Mouse (Mus musculus) liver, embryonic 12.5 days (tissue): Measurements from ENCODE around the gene Sh3gl2. TPM values are rescaled to one million over a fixed set of nuclear protein-coding genes. Genes with fewer than 3 reads are reported as not detected.

Experiments used
- ATAC-seq: fragments of 200-750 bp; cut with Nextera tagmentation; 2 replicates; pipeline ENCODE4 v1.8.0; 2017; ENCODE audit warnings: moderate number of reproducible peaks, mild to moderate bottlenecking, moderate library complexity
- H3K27ac ChIP-seq: fragments of 300-500 bp; sonication (generic); 2 replicates; pipeline ENCODE4 v1.5.1; 2016; ENCODE audit warnings: mild to moderate bottlenecking
- H3K27me3 ChIP-seq: fragments of 300-500 bp; sonication (generic); replicated peaks from 2 replicates; pipeline ENCODE4 v1.6.1; 2016; ENCODE audit warnings: mild to moderate bottlenecking, moderate library complexity
- H3K36me3 ChIP-seq: fragments of 300-500 bp; sonication (generic); 2 replicates; pipeline ENCODE4 v1.6.1; 2016; ENCODE audit warnings: mild to moderate bottlenecking, moderate library complexity
- H3K4me1 ChIP-seq: fragments of 300-500 bp; sonication (generic); 2 replicates; pipeline ENCODE4 v1.6.1; 2016
- H3K4me2 ChIP-seq: fragments of 300-500 bp; sonication (generic); 2 replicates; pipeline ENCODE4 v1.6.1; 2016; ENCODE audit warnings: mild to moderate bottlenecking, moderate library complexity
- H3K4me3 ChIP-seq: fragments of 300-500 bp; sonication (generic); 2 replicates; pipeline ENCODE4 v1.5.1; 2016; ENCODE audit warnings: mild to moderate bottlenecking, moderate library complexity
- H3K9ac ChIP-seq: fragments of 300-500 bp; sonication (generic); 2 replicates; pipeline ENCODE4 v1.6.1; 2016; ENCODE audit warnings: mild to moderate bottlenecking, moderate library complexity
- H3K9me3 ChIP-seq: fragments of 300-500 bp; sonication (generic); replicated peaks from 2 replicates; pipeline ENCODE4 v1.6.1; 2016; ENCODE audit warnings: mild to moderate bottlenecking, moderate library complexity
- WGBS: fragments of 180-500 bp; shearing (Covaris S2); methylation state at CpG from one replicate; pipeline ENCODE4 v1.1.7; 2016; ENCODE audit not compliant: insufficient replicate concordance; 5-methylcytosine and 5-hydroxymethylcytosine counted together
- polyA plus RNA-seq: library from polyadenylated mRNA; unstranded; fragments of >200 nt; fragmentation: Nextera tagmentation; extraction: Ambion mirVana; gene quantifications from 2 replicates; pipeline ENCODE4 v1.2.1, GENCODE M21; 2016

The Sh3gl2 gene
- polyA plus RNA-seq, 1 experiment from 2014 or later = 0.17 TPM

DNA sequence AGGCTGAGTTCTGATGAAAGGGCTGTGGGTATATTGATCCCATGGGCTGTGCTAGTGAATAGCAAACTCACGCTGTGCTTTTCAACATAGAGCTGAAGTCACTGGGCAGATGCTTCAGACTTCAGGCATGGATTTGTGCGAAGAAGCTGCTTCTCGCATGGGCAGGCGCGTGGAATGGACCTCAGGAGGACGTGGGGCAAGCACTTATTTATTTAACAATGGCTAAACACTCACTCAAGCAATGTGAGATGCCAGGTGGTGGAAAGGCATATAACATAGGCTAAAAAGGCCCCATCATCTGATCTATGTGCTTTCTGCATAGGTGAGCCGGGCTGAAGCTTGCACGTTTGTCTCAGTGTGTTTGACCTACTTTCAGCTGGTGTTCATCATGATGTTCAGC is 193.8 kb downstream of the Sh3gl2 start:
- Histone ChIP-seq H3K9me3 (no peaks in the 10 kb centered on the region), H3K27ac (no peak overlapping the region), H3K4me2 (no peak overlapping the region), H3K9ac (no peak overlapping the region), H3K36me3 (no peaks in the 10 kb centered on the region), H3K27me3 (no peaks in the 10 kb centered on the region), H3K4me1 (no peaks in the 10 kb centered on the region), H3K4me3 (no peak overlapping the region)
- 66% methylated on average over 8 of the region's 8 CpGs for WGBS
- no peak for ATAC-seq

DNA sequence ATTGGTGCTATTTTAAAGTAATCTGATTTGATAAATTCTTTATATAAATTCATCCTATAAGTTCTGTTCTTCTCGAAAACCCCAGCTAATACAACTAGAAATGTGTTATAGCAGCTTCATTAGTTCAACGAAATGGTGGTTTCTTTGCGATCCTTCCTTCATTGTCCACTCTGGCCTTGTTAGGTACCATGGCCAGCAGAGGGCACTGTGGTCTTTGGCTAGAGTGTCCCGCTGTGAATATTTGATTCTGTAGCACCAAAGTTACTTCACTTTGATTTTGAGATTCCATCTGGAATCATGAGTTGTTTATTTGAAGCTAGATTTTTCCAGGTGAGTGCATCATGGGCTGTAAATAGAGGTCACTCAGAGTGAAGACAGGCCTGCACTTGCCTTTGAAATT is 197.9 kb downstream of the Sh3gl2 start:
- ATAC-seq = no peak
- H3K27me3 ChIP-seq = no peaks in the 10 kb centered on the region
- WGBS = 34% methylated on average over 4 of the region's 4 CpGs
- no peak overlapping the region for H3K4me2 ChIP-seq
- no peak overlapping the region for H3K9ac ChIP-seq
- no peaks in the 10 kb centered on the region for H3K36me3 ChIP-seq
- H3K9me3 ChIP-seq = no peaks in the 10 kb centered on the region
- no peaks in the 10 kb centered on the region for H3K4me1 ChIP-seq
- H3K27ac ChIP-seq = no peak overlapping the region
- H3K4me3 ChIP-seq = no peak overlapping the region

DNA sequence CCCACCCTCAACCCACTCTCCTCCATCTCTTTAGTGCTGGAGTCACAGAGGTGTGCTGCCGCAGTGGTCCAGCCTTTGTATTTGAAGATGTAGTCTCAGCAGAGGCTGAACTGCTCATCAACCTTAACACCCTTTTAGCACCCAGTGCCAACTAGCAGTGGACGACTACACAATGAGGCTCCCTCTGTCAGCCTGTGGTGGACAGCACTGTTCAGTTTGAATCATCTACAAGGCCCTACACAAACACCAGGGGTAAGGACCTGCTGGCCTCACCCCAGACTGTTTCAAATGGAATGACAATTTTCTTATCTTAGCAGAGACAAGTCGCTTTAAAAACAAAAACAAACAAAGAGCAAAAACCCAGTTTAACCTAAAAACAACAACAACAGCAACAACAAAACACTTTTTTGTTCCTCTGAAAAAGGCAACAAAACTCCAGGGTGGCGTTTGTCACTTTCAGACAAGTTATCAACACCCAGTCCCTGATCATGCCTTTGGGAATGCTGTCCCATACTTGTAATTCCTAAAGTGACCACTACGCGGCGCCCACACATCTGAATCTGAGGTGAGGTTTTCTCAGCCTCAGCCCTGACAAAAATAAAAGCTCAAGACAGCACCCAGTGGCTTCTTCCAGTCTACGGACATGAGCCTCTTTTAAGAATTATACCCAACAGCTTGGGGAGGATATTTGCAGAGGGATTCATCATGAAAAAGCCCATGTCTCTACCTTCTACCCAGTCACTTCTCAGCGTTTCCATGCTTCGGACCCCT is 199.7 kb downstream of the Sh3gl2 start:
- WGBS = 37% methylated on average over 10 of the region's 10 CpGs
- Histone ChIP-seq H3K4me1 (no peaks in the 10 kb centered on the region), H3K27ac (no peak overlapping the region)

DNA sequence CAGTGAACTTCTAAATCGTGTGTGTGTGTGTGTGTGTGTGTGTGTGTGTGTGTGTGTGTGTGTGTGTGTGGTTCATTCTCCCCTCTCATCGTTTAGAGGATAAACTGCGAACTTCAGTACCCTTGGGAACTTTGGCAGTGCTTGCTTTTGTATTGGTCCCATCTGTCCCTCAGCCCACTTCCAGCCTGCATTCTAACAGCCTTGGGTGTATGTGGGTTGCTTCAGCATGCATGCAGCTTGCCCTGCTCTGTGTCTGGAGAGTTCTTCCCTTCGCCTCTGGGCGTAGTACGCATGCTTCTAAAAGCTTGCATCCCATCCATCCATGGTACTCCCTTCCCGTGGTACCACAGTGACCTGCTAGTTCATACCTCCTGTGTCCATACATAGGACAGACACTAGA is 200.3 kb downstream of the Sh3gl2 start:
- ATAC-seq = no peak
- Histone ChIP-seq H3K27me3 (no peaks in the 10 kb centered on the region), H3K4me2 (no peak overlapping the region), H3K27ac (no peak overlapping the region), H3K9ac (no peak overlapping the region), H3K36me3 (no peaks in the 10 kb centered on the region), H3K9me3 (no peaks in the 10 kb centered on the region), H3K4me1 (no peaks in the 10 kb centered on the region), H3K4me3 (no peak overlapping the region)
- 66% methylated on average over 7 of the region's 7 CpGs for WGBS

More for the DNA sequence above, 199.7 kb downstream of the Sh3gl2 start:
- H3K4me2 ChIP-seq = no peak overlapping the region
- no peaks in the 10 kb centered on the region for H3K27me3 ChIP-seq
- no peaks in the 10 kb centered on the region for H3K9me3 ChIP-seq
- H3K36me3 ChIP-seq = no peaks in the 10 kb centered on the region
- H3K9ac ChIP-seq = no peak overlapping the region
- H3K4me3 ChIP-seq = no peak overlapping the region
- no peak for ATAC-seq

DNA sequence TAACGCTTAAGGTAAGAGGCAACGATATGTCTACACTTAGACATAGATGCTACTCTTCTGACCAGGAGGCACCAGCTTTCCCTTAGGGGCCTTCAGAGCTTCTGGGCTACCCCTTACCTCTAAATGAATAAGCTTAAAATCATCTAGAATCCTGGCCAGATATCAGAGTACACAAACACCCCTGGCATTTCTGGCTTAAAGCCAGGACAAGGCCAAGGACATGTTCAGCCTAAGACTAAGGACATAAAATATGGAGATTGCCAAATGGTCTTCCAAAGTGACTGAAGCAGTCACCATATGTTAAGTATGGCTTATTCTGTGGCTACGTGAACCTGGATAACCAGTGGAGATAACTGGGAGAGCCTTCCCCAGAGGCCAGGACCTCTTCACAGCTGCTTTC is 211.5 kb downstream of the Sh3gl2 start:
- 80% methylated on average over 3 of the region's 3 CpGs for whole genome bisulfite sequencing
- Histone ChIP-seq H3K9ac (no peak overlapping the region), H3K4me3 (no peak overlapping the region), H3K4me2 (no peak overlapping the region), H3K27me3 (no peaks in the 10 kb centered on the region), H3K4me1 (no peaks in the 10 kb centered on the region), H3K36me3 (no peaks in the 10 kb centered on the region), H3K27ac (no peak overlapping the region), H3K9me3 (0 out of 2 replicates have a peak, but pooled peaks cover 4% of the 10 kb centered on the region)
- ATAC-seq = no peak

DNA sequence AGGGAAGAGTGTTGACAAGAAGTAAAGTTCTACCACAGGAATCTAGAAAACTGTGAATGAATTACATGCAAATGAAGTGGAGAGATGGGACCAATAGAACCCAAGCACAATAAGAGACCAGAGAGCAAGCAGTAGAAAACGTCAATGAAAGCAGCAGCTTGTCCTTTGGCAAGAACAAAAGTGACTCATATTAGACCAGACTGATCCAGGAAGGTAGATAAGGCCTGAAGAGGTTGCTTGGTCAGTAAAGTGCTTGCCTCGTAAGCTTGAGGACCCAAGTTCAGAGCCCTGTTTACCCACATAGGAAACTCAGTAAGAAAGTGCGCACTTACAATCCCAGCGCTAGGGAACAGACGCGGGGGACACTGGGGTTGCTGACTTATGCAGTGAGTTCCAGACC is 215.5 kb downstream of the Sh3gl2 start:
- Histone ChIP-seq H3K4me2 (no peak overlapping the region), H3K9ac (no peak overlapping the region), H3K4me3 (no peak overlapping the region), H3K9me3 (0 out of 2 replicates have a peak, but pooled peaks cover 4% of the 10 kb centered on the region), H3K27me3 (no peaks in the 10 kb centered on the region), H3K4me1 (no peaks in the 10 kb centered on the region), H3K36me3 (no peaks in the 10 kb centered on the region), H3K27ac (no peak overlapping the region)
- 67% methylated on average over 6 of the region's 6 CpGs for WGBS
- ATAC-seq = no peak

DNA sequence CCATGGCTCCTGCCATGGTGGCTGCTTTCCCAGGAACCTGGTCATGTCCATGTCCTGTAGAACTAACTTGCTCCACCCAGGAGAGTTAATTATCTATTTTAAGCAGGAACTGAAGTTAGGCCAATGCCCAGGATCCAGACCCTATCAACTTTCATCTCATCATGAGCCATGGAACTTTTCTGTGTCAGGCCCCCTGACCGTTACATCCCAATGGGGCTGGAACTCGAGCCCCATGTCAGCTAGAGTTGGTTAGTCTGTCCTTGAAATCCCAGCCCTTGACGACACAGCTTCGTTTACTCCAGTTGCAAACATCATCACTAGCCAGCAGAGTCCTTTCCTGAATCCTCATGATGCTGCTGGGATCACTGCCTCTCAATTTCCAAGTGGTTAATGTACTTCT is 221.3 kb downstream of the Sh3gl2 start:
- H3K9ac ChIP-seq = no peak overlapping the region
- no peak overlapping the region for H3K27ac ChIP-seq
- 62% methylated on average over 4 of the region's 4 CpGs for WGBS

DNA sequence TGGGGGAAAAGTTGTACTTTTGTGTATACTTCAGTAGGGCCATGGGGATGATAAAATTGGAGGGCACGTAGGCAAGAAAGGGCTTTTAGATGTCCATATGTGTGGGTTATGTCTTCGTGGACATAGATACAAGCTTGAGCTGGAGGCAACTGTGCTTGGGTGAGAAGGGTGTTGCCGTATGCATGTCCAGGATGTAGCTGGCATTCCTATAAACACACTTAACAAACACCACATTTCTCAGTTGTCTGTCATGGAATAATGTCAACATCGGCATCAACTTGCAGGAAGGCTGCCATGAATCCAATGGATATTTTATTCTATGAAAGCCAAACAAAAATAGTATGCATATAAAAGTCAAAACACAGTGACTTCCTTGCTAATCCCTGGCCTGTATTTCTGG is 227.9 kb downstream of the Sh3gl2 start:
- Histone ChIP-seq H3K36me3 (no peaks in the 10 kb centered on the region), H3K9ac (no peak overlapping the region), H3K27me3 (no peaks in the 10 kb centered on the region), H3K27ac (no peak overlapping the region), H3K4me1 (no peaks in the 10 kb centered on the region), H3K9me3 (no peaks in the 10 kb centered on the region), H3K4me3 (no peak overlapping the region), H3K4me2 (no peak overlapping the region)
- 63% methylated on average over 4 of the region's 4 CpGs for WGBS
- no peak for ATAC-seq

More for the DNA sequence above, 221.3 kb downstream of the Sh3gl2 start:
- Histone ChIP-seq H3K27me3 (no peaks in the 10 kb centered on the region), H3K4me2 (no peak overlapping the region), H3K36me3 (no peaks in the 10 kb centered on the region), H3K4me1 (no peaks in the 10 kb centered on the region), H3K4me3 (no peak overlapping the region), H3K9me3 (no peaks in the 10 kb centered on the region)
- no peak for ATAC-seq

DNA sequence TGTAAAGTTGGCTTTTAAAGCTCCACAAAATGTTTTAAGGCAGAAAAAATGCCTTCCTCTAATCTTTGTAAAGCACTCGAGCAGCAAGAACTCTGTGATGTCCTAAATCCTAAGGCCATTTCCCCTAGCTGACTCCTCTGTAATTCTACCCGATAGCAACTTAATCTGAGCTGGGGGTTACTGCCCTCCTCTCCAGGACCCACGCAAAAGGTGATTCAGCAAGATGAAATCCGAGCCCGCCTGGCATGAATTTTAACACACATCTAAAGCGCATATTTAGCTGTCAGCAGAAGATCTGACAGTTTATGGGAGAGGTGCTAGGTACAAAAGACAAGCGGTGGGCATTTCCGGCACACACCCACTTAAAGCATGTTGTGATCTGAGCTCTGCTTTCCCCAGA is 229.8 kb downstream of the Sh3gl2 start:
- no peak overlapping the region for H3K4me3 ChIP-seq
- no peaks in the 10 kb centered on the region for H3K9me3 ChIP-seq
- WGBS = 49% methylated on average over 8 of the region's 8 CpGs
- H3K4me2 ChIP-seq = no peak overlapping the region
- ATAC-seq = no peak
- H3K9ac ChIP-seq = no peak overlapping the region
- H3K36me3 ChIP-seq = no peaks in the 10 kb centered on the region
- H3K27me3 ChIP-seq = no peaks in the 10 kb centered on the region
- no peak overlapping the region for H3K27ac ChIP-seq
- no peaks in the 10 kb centered on the region for H3K4me1 ChIP-seq

DNA sequence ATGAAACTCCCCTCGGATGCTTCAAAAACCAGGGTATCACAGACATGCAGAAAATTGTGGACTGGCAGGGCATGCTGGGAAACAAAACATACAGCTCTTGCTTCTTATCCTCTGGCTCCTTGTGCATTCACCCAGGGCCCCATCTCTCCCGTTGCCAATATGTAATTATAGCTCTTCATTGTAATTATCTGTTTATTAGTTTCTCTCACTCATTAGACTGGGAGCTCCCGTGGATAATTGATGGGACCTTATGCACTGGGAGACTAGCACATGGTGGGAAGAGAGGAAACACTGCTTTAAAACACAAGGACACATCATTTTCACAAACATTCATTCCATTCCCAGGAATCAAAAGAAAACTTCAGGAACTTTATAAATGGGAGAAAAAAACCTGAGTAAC is 233.9 kb downstream of the Sh3gl2 start:
- Histone ChIP-seq H3K4me3 (no peak overlapping the region), H3K36me3 (no peaks in the 10 kb centered on the region), H3K27me3 (no peaks in the 10 kb centered on the region), H3K9ac (no peak overlapping the region), H3K4me1 (no peaks in the 10 kb centered on the region), H3K9me3 (no peaks in the 10 kb centered on the region), H3K27ac (no peak overlapping the region), H3K4me2 (no peak overlapping the region)
- ATAC-seq = no peak
- WGBS = 56% methylated on average over 3 of the region's 3 CpGs

DNA sequence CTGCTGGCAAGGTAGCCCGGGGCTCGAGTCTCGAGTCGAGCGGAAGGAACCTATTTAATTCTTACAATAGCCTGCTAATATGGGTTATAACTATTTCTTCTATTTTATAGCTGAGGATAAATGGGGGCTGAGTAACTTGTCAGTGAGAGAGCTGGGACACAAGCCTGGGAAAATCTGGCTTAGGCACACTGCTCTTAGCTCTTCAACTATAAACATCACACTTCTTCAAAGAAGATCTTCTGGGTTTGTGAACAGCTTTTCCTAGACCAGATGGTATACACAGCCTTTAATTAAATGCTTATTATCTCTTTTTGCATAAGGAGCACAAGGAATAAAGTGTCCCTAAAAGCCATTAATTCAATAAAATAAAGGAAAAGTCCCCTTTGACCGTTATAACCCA is 278.7 kb downstream of the Sh3gl2 start:
- WGBS = 81% methylated on average over 6 of the region's 6 CpGs
- no peak overlapping the region for H3K27ac ChIP-seq
- ATAC-seq = no peak
- no peaks in the 10 kb centered on the region for H3K27me3 ChIP-seq
- H3K36me3 ChIP-seq = no peaks in the 10 kb centered on the region
- no peak overlapping the region for H3K4me2 ChIP-seq
- no peaks in the 10 kb centered on the region for H3K4me1 ChIP-seq
- H3K4me3 ChIP-seq = no peak overlapping the region
- no peaks in the 10 kb centered on the region for H3K9me3 ChIP-seq
- H3K9ac ChIP-seq = no peak overlapping the region

DNA sequence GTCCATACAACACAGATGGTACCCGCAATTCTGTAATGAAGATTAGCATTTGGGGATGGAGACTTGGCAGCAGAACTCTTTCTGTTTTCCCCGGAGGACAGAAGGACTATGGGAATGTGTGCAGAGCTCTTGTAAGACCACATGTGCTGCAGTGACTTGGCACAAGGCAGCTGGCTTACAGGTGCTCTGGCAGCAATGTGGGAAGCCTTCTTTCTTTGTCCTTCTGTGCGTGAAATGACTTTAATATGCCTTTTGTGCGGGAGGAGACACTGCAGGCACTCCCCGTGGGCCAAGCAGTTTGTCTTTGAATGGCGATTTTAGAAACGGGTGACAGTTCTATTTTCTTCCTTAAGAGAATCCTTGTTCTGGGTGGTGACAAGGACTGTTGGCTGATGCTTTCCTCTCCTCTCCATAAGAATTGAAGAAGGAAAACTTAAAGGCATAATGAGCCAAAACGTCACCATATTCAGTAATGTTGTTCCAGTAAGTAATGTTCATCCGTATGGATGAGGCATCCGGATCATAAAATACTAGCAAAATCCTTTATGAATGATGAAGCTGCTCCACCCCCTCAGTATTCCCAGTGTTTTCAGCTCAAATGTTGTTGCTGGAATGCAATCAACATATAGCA is 281.5 kb downstream of the Sh3gl2 start:
- 68% methylated on average over 10 of the region's 10 CpGs for WGBS
- no peaks in the 10 kb centered on the region for H3K36me3 ChIP-seq
- H3K4me1 ChIP-seq = no peaks in the 10 kb centered on the region
- H3K9ac ChIP-seq = no peak overlapping the region
- H3K4me2 ChIP-seq = no peak overlapping the region
- H3K27me3 ChIP-seq = no peaks in the 10 kb centered on the region
- H3K9me3 ChIP-seq = no peaks in the 10 kb centered on the region
- no peak for ATAC-seq
- no peak overlapping the region for H3K4me3 ChIP-seq
- no peak overlapping the region for H3K27ac ChIP-seq
